Mouse (Mus musculus): ENCODE results near the gene Ckap5.

Gene Ckap5

DNA sequence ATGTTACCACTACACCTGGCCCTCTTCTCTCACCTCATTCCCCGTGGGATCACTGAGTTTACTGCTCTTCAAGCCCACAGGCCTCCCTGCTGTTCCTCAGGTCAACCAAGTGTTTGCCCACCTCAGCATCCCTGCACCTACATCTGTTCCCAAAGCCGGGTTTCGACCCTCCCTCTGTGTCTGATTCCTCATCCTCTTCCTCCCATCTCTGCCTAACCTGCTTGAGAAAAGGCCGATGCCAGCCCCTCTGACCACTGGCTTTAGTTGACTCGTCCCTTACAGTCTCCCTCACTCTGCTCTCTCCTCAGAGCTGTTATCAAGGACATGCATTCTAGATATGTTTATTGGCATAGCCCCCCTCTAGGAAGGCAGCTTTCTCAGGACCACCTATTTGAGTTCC is 100.9 kb downstream of the Ckap5 start:
- DNase-seq (ENCODE audit: extremely low read depth, low read depth): no peak

DNA sequence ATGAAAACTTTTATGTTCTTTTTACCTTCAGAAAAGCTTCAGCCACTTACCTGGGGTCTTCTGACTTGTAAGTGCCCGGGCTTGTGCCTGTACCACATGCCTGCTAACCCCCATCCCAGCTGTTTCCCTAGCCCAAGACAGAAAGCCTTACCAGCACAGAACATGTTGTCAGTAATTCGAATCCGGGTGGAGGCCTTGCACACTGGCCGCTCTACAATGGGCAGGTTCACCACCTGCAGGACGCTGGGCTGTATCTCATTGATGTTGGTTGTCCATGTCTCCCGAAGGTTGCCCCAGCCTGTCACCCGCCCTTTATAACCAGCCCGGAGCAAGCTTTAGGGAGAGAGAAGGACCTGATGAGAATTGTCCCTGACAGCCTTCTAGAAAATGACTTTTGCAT is 101.6 kb downstream of the Ckap5 start:
- no peak for DNase-seq (ENCODE audit: extremely low read depth, low read depth)

DNA sequence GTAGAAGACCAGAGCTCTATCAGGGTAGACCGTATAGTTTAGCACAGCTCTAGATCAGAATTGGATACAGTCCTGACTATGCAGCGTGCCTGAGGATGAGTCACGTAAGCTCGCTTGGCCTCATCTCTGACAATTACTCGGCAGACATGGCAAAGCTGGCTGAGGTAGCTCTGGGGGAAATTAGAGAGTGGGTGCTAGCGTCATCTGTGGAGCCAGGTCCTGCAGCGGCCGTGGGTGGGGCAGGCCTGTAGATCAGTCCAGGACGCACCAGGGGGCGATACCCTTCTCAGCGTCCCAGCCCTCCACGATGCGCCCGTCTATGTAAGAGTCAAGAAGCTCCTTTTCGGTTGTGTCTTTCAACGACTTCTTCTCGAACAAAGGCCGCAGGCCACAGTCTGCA is 103.1 kb downstream of the Ckap5 start:
- no peak for DNase-seq (ENCODE audit: extremely low read depth, low read depth)

DNA sequence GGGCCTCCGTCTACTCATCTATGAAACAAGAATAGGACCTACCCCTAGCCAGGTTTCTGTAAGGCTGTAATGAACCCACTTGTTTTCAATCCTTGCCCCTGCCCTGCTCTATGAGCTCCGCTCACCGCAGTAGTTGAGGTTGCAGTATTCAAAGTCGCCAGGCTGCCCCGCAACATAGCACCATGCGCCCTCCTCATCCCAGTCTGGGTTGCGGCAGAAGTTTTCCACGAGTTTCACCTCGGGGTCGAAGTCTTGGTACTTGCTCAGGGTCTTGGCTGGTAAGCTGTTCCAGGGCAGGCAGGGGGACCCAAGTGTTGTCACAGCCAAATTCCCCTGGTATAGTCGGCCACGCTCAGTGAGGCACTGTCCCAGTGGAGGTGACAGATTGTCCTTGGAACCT is 103.8 kb downstream of the Ckap5 start:
- DNase-seq (ENCODE audit: extremely low read depth, low read depth): no peak

DNA sequence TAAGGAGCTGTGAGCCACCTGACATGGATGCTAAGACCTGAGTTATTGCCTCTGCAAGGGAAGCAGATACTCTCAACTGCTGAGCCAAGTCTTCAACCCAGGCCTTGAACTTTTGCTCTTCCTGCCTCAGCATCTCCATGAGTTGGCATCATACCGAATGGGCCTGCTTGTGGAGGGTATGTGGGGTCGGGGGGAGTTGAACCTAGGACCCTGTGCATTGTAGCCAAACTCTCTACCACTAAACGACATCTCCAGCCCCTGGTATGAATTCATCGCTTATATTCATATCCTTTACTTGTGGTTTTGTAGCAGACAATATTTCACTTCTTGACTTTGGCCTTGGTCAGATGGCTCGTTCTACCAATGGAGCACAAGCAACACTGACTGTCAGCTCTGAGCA is 105.3 kb downstream of the Ckap5 start:
- no peak for DNase-seq (ENCODE audit: extremely low read depth, low read depth)

DNA sequence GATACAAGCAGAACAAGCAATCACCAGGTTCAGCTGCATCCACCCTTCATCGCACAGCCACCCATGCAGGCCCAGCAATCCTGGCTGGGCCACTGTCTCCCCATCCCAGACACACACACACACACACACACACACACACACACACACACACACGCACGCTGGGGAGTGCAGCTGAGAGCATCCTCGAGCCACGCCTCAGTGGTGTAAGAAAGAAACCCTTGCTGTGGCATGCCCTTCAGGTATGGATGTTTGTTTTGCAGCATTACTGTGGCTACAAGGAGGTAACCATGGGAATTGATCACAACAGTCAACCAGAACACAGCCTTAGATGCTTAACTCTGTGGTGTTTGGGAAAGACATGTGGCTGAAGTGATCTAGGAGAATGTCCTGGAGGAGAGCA is 105.8 kb downstream of the Ckap5 start:
- no peak for DNase-seq (ENCODE audit: extremely low read depth, low read depth)

DNA sequence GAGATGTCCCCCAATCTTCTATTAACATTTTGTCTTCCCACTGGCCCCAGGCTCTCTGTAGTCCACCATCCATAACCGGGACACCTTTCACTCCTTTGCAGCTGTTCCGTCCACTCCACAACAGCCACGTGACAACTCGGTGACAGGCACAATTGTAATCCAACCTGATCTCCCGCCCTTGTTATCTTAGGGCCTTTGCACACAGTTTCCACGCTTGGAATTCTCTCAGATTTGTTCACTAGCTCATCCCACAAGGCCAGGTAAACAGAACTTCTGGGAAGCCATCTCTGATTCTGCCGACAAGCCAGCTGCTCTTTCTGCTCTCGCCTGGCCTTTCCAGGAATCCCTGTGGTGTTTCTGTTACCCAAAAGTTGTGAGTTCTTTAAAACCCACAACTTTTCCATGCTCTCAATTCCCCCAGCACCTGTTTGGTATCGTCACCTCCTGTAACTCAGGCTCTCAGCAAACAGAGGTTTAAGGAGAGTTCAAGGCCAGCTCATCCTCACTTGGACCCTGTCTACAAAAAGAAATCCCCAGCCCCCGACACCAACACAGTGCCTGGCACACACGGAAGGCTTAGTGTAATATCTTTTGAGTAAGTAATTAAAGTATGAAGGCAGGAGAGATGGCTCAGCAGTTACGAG is 106.9 kb downstream of the Ckap5 start:
- no peak for DNase-seq (ENCODE audit: extremely low read depth, low read depth)

DNA sequence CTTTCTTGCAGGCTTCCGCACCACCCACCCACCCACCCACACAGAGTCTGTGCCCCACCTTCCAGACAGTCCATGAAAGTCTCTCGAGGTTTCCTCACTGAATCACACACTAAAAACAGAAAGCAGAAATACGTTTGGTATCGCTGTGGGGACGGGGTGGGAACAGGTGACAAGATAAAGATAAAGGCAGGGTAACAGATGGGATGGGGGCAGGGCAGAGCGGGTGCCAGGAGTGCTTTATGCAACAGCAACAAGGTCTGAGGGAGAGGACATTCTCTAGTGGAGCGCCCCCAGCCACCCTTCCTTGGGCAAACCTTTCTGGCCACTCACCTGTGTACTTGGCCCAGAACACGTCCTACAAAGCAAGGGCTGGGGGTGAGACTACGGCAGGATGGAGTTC is 108.3 kb downstream of the Ckap5 start:
- DNase-seq (ENCODE audit: extremely low read depth, low read depth): peak; percentile 66

DNA sequence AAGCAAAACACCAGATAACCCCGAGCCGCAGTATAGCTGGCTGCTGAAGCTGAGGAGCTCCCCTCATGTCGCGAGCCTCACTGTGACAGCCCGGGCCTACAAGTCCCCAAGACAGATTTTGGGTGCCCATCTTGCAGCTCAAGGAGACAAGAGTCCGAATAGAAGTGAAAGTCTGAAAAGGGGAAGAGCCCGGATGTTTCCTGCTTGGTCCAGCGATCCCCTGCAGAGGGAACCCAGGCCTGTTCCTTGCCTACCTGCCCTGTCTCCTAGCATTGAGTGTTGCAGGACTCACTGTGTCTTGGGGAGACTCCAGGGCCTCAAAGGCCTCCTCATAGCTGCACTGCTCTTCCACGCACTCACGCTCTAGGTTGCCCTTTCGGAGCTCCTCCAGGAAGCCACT is 108.9 kb downstream of the Ckap5 start:
- DNase-seq (ENCODE audit: extremely low read depth, low read depth): no peak

DNA sequence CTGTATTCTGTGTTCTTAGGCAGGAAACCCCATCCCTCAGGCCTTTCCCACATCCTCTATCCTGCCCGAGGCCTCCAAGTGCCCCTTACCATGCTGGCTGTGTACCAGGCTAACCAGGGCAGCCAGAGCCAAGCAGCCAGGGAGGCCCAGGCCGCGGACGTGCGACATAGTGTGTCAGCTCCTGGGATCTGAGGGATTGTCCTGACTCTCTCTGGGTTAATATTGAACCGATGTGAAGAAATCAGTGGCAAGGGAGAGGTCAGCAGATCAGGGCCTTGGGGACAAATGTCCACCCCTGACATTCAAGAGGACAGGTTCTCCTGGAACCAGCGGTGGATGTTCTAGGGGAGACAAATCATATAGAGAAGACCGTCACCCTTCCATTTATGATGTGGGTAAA is 109.7 kb downstream of the Ckap5 start, which contains the start of gene F2:
F2 (minus strand) TSS at position 186 of the 400 bp plus-strand sequence.
- no peak for DNase-seq (ENCODE audit: extremely low read depth, low read depth)

DNA sequence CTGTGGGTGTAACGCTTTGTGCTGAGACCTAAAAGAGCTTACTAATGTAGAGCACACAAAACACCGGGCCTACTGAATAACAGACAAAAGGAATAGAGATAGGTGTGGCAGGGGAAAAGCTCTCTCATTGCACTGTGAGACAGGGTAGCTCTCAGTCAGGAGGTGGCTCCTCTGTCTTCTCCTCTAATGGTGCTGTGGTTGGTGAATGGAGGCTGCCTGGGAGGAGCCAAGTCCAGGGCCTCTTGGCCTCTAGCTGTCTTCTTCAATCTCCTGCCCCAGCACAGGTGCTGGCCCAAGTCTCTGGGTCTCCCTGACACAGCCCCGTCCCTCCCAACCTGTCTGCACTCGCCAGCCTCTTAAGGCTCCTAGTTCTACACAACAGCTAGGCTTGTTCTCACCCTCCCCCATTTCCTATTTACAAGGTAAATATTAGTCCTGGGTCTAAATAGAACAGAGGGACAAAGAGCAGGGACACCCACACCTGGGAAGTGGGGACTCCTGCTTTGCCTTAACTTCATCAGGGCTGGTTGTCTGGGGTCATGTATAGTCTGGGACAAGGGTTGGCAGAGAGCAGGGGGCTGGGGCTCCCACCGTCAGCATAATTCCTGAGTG is 110.3 kb downstream of the Ckap5 start:
- DNase-seq (ENCODE audit: extremely low read depth, low read depth): no peak

DNA sequence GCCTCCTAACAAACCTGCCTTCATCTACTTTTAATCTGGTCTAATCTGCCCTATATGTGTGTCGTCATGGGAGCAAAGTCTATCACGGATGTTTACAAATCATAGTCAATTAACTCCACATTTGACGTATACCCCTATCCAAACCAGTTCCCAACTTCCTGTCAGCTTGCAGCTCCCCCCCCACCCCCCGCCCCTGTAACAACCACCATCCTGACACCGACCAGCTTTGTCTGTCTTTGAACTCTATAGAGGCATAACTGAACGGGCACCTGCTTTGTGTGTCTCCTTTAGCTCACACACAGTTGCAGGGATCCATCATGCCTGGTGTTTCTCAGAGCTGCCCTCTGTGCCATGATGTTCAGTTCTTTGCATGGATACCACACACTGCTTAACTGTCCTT is 112.4 kb downstream of the Ckap5 start:
- no peak for DNase-seq (ENCODE audit: extremely low read depth, low read depth)

DNA sequence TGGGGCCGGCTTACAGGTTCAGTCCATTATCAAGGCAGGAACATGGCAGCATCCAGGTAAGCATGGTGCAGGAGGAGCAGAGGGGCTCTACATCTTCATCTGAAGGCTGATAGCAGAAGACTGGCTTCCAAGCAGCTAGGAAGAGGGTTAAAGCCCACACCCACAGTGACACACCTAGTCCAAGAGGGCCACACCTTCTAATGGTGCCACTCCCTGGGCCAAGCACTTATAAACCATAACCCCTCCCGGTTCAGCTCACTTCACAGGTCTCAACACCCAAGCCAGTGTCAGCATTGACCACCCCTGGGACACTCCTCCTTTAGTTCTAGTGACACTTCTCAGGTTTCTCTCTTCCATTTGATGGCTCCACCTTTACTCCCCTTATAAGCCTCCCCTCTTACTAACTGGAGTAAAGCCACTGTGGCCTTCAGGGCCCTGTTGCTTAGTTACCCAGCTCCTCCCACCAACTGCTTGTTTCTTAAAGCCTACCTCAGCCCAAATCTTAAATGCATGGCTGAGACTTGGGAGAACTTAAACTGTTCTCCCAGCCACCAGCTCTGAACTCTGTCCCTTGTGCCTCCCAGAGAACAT is 116.4 kb downstream of the Ckap5 start:
- DNase-seq (ENCODE audit: extremely low read depth, low read depth): no peak

DNA sequence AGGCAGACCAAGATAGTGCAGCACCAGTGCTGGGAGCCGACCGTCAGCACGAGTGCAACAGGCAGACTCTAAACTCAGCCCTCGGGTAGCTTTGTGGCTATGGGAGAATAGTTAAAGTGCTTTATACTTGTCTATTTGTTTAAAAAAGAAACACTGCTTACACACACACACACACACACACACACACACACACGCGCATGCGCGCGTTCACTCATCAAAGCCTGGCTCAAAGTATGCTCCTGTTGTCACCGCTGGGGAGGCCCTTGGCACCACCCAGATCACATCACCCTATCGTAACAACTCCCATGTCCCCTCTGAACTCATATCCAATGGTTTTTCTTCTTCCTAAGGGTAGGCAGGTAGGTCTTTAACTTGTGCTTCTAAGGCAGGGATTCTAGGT is 117.5 kb downstream of the Ckap5 start:
- DNase-seq (ENCODE audit: extremely low read depth, low read depth): no peak

DNA sequence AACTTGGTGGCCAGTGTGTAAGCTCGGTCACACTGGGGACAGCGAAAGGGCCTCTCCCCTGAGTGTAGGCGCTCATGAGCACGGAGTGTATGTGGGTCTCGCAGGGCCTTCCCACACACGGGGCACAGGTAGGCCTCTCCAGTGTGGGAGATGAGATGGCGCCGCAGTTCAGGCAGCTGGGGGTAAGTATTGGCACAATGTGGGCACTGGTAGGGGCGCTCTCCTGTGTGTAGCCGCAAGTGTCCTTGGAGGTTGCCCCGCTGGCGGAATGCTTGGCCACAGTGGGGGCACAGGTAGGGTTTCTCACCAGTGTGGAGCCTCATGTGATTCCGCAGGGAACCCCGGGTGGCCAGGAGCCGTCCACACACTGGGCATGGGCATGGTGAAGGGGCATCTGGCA is 118.8 kb downstream of the Ckap5 start:
- no peak for DNase-seq (ENCODE audit: extremely low read depth, low read depth)

DNA sequence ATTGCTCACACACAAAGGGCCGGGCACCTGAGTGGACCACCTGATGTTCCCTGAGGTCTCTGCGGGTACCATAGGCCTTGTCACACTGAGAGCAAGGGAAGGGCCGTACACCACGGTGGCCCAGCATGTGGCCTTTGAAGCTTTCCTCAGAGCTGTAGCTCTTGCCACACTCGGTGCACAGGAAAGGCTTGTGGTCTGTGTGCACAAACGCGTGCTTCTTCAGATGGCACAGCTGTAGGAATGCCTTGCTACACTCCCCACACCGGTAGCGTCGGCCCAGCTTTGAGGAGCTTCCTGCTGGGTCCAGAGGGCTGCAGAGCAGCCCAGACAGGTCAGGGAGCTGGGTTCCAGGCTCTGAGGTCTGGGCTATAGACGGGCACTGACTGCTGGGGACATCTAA is 119.2 kb downstream of the Ckap5 start:
- DNase-seq (ENCODE audit: extremely low read depth, low read depth): no peak

DNA sequence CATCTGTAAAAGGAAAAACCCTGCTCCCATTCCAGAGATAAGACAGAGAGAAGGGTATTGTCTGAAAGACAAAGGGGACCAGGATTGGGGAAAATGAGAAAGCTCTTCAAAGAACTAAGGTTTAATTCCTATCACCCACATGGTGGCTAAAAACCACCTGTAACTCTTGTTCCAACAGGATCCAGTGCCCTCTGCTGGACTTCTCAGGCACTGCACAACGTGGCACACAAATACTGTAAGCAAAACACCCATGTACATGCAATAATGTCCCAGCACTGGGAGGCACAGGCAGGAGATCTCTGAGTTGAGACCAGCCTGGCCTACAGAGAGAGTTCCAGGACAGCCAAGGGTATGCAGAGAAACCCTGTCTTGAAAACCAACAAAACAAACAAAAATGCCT is 120.2 kb downstream of the Ckap5 start:
- peak; percentile 56 for DNase-seq (ENCODE audit: extremely low read depth, low read depth)

DNA sequence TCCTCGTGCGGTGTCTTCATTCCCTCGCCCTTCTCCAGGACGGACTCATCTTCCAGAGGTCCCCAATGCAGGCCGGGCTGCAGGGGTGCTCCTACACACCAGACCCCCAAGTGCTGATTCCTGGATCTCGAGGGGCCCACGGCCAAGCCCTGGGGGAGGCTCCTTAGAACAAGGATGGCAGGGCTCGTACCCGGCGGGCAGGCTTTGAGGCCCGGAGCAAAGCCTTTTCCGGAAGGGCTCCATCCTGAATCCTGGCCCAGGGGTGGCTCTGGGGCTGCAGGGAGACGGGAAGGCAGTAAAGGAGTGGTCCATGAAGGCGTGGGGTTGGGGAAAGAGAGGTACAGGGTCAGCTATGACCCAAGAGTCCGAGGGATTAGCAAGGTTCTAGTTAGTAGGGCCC is 122.6 kb downstream of the Ckap5 start:
- no peak for DNase-seq (ENCODE audit: extremely low read depth, low read depth)

DNA sequence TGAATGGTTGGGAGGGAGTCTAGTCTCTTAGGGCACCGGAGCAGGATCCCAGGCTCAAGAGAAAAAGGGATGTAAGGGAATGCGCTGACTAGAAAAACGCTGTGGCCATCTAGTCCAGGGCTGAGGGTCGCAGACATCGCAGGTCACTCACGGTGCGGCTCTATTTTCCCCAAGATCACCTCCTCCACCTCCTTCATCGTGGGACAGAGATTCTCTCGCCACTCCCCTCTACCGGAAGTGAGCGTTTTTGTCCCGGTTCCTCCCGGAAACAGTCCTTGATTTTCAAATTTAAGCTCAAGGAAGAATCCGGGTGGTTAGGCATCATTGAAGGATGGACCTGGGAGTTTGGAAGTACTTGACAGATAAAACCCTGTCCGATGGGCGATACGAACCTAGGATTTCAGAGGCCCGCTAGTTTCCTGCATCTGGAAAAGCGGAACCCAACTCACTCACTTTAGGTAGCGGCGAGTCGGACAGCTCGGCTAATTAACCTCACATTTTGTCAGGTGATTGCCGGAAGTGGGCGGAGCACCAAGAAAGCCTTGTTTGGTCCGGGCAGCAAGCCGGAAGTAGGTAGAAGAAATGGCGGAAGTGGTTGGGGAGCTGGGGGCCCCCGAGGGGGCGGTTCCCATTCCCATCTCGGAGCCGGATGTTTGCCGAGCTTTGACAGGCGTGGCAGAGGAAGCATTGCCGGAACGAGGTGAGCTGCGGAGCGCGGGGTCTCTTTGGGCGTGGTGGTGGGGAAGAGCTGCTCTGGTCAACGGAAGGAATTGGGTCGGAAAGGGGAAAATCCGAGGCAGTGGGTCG is 123.2 kb downstream of the Ckap5 start, which contains the start of the genes Zfp408 and Arhgap1:
Zfp408 (minus strand) TSS at position 239 of the 807 bp plus-strand sequence.
Arhgap1 (plus strand) TSS at position 308 of the 807 bp plus-strand sequence.
- DNase-seq (ENCODE audit: extremely low read depth, low read depth): peak; percentile 98

DNA sequence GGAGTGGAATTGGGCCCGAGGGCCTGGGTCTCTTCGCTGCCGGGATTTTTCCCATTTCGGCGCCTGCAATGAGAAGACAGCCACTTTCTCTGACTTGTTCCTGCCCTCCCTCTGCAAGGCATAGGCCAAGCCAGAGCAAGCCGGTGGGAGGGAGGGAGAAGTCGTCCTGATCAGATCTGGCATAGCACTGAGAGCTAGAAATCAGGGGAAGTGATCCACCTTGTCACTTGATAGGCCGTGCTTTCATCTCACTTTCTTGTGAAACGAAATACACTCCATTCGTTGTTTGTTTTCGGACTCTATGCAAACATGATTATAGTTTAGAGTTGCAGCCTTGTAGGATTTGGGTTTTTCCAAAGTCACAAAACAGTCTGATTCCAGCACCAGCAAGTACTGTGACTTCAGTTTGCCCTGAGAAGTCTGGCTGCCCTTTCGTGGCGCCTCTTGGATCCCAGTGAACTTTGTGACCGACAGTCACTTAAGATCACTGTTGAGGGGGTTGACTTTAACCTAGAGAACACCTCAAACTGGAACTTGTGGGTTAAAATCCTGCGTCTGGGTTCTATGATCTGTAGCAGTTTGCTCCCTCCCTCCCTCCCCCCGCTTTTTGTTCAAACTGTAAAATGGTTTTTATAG is 123.9 kb downstream of the Ckap5 start:
- peak; percentile 55 for DNase-seq (ENCODE audit: extremely low read depth, low read depth)

DNA sequence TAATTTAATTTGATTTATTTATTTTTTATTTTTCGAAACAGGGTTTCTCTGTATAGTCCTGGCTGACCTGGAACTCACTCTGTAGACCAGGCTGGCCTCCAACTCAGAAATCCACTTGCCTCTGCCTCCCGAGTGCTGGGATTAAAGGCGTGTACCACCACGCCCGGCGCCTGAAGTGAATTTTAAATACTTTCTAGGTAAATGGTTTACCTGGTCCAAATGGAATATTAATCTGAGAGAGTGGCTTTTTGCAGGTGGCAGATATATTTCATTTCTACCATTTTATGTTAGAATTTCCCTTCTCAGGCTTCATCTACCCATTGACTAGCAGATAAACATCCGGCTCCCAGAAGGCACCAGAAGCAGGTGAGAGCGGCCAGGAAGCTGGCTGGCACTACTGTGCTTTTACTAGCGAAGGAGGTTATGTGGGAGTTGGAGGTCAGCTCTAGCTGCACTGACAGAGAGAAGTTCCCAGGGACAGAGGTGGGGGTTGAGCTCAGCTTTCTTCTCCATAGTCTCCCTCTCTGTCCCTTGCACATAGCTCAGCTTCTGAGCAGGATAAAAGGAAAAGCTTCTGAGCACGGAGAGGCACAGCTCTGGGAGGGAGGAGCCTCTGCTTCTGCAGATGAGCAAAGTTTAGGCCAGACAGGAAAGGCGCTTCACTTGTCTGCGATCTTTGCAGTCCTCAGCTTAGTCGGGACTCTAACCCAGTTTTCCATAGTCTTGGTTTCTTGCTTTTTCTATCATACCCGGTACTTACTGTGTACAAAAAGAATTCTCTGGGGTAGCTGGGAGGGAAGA is 125.1 kb downstream of the Ckap5 start:
- no peak for DNase-seq (ENCODE audit: extremely low read depth, low read depth)
